Mouse (Mus musculus): ENCODE results near the gene Blcap. TPM values are rescaled to one million over a fixed set of nuclear protein-coding genes. Genes with fewer than 3 reads are reported as not detected.
"Not testable (repeated sequence)": the region's sequence is repeated elsewhere in the genome, so short reads cannot be mapped to it uniquely, and the experiment has no call there.

The Blcap gene
- polyA plus RNA-seq, 1 experiment, result 35.3 TPM

- Histone ChIP-seq H3K36me3 (ENCODE audit: control insufficient read depth, insufficient read depth, low read length) (no peaks in the 10 kb centered on the region), H3K4me3 (ENCODE audit: control insufficient read depth, insufficient read depth, low read length) (no peak overlapping the region), H3K27ac (ENCODE audit: control insufficient read depth, insufficient read depth, low read length) (no peak overlapping the region), H3K4me1 (replicated peaks; ENCODE audit: control insufficient read depth, insufficient read depth, low read length) (no peaks in the 10 kb centered on the region; the same call in 1 of the 2 replicates), H3K27me3 (ENCODE audit: control insufficient read depth, insufficient read depth, low read length) (no peaks in the 10 kb centered on the region)
- DNase-seq, result no peak
- TF ChIP-seq POLR2A (IDR thresholded peaks at IDR 0.05; ENCODE audit: control insufficient read depth, extremely low read depth, insufficient read depth, low read length, poor library complexity) (no peak), CTCF (IDR thresholded peaks at IDR 0.05; ENCODE audit: borderline replicate concordance, control insufficient read depth, extremely low read depth, insufficient read depth, low read length, poor library complexity) (no peak)
- 83% methylated on average over 6 of the region's 6 CpGs for WGBS
Observed at GRCm38 (mm10) chr2:157601435-157601839, 30.4 kb upstream of the Blcap start.

GRCm38 (mm10) chr2:157596876-157597566 is 25.9 kb upstream of the Blcap start:
- no peaks in the 10 kb centered on the region; the same call in 1 of the 2 replicates for H3K4me1 ChIP-seq (replicated peaks; ENCODE audit: control insufficient read depth, insufficient read depth, low read length)
- WGBS, result 68% methylated on average over 22 of the region's 22 CpGs
- no peak overlapping the region for H3K27ac ChIP-seq (ENCODE audit: control insufficient read depth, insufficient read depth, low read length)
- no peaks in the 10 kb centered on the region for H3K36me3 ChIP-seq (ENCODE audit: control insufficient read depth, insufficient read depth, low read length)
- H3K27me3 ChIP-seq (ENCODE audit: control insufficient read depth, insufficient read depth, low read length), result no peaks in the 10 kb centered on the region
- TF ChIP-seq CTCF (IDR thresholded peaks at IDR 0.05; ENCODE audit: borderline replicate concordance, control insufficient read depth, extremely low read depth, insufficient read depth, low read length, poor library complexity) (no peak), POLR2A (IDR thresholded peaks at IDR 0.05; ENCODE audit: control insufficient read depth, extremely low read depth, insufficient read depth, low read length, poor library complexity) (no peak)
- no peak for DNase-seq
- no peak overlapping the region for H3K4me3 ChIP-seq (ENCODE audit: control insufficient read depth, insufficient read depth, low read length)

- H3K4me1 ChIP-seq (replicated peaks; ENCODE audit: control insufficient read depth, insufficient read depth, low read length); H3K36me3 ChIP-seq (ENCODE audit: control insufficient read depth, insufficient read depth, low read length); H3K27ac ChIP-seq (ENCODE audit: control insufficient read depth, insufficient read depth, low read length); H3K4me3 ChIP-seq (ENCODE audit: control insufficient read depth, insufficient read depth, low read length); H3K27me3 ChIP-seq (ENCODE audit: control insufficient read depth, insufficient read depth, low read length); DNase-seq: not testable (repeated sequence)
- 47% methylated on average over 7 of the region's 7 CpGs for WGBS
Observed at GRCm38 (mm10) chr2:157585351-157585750, 14.3 kb upstream of the Blcap start.

- Histone ChIP-seq H3K36me3 (ENCODE audit: control insufficient read depth, insufficient read depth, low read length) (no peaks in the 10 kb centered on the region), H3K4me3 (ENCODE audit: control insufficient read depth, insufficient read depth, low read length) (no peak overlapping the region), H3K27ac (ENCODE audit: control insufficient read depth, insufficient read depth, low read length) (no peak overlapping the region), H3K4me1 (replicated peaks; ENCODE audit: control insufficient read depth, insufficient read depth, low read length) (no peaks in the 10 kb centered on the region), H3K27me3 (ENCODE audit: control insufficient read depth, insufficient read depth, low read length) (no peaks in the 10 kb centered on the region)
- no peak for DNase-seq
- 69% methylated on average over 2 of the region's 2 CpGs for WGBS
- TF ChIP-seq POLR2A (IDR thresholded peaks at IDR 0.05; ENCODE audit: control insufficient read depth, extremely low read depth, insufficient read depth, low read length, poor library complexity), result no peak
- no peak for TF ChIP-seq CTCF (IDR thresholded peaks at IDR 0.05; ENCODE audit: borderline replicate concordance, control insufficient read depth, extremely low read depth, insufficient read depth, low read length, poor library complexity)
Observed at GRCm38 (mm10) chr2:157572786-157573185, 1.7 kb upstream of the Blcap start.

DNA sequence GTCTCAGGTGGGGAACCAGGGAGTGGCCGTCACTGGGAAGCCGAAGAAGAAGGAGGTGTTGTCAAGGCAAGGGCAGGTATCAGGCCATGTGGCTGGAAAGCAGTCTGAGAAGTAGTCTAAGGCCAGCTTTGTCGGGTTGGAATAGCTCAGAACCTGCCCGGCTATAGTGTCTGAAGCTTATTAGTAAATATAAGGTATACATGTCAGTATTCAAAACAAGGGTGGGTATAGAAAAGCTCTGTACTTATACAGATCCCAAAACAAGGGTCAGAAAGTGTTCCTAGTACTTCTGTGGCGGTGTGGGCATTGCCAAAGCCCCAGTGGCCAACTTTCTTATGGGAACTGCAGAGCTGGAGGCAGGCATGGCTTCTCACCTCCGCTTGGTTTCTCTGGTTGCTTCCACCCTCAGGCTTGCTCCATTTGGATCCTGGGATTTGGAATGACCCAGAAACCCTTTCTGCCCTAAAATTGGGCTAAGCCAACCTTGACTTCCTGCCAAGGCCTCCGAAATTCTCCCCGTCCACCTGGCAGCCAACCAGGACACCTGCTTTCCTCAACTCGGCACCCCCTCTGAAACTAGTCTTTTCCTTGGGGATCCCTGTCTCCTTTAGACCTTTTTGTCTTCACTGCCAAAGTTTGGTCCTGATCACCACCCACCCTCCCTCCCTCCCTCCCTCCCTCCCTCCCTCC is 1.1 kb downstream of the Blcap start:
- WGBS, result 78% methylated on average over 9 of the region's 9 CpGs
- Histone ChIP-seq H3K4me3 (ENCODE audit: control insufficient read depth, insufficient read depth, low read length) (no peak overlapping the region), H3K36me3 (ENCODE audit: control insufficient read depth, insufficient read depth, low read length) (no peaks in the 10 kb centered on the region), H3K4me1 (replicated peaks; ENCODE audit: control insufficient read depth, insufficient read depth, low read length) (peaks cover 7% of the 10 kb centered on the region), H3K27ac (ENCODE audit: control insufficient read depth, insufficient read depth, low read length) (no peak overlapping the region), H3K27me3 (ENCODE audit: control insufficient read depth, insufficient read depth, low read length) (no peaks in the 10 kb centered on the region)
- no peak for DNase-seq
- TF ChIP-seq CTCF (IDR thresholded peaks at IDR 0.05; ENCODE audit: borderline replicate concordance, control insufficient read depth, extremely low read depth, insufficient read depth, low read length, poor library complexity), result no peak
- no peak for TF ChIP-seq POLR2A (IDR thresholded peaks at IDR 0.05; ENCODE audit: control insufficient read depth, extremely low read depth, insufficient read depth, low read length, poor library complexity)

- no peak overlapping the region for H3K27ac ChIP-seq (ENCODE audit: control insufficient read depth, insufficient read depth, low read length)
- TF ChIP-seq CTCF (IDR thresholded peaks at IDR 0.05; ENCODE audit: borderline replicate concordance, control insufficient read depth, extremely low read depth, insufficient read depth, low read length, poor library complexity) (no peak), POLR2A (IDR thresholded peaks at IDR 0.05; ENCODE audit: control insufficient read depth, extremely low read depth, insufficient read depth, low read length, poor library complexity) (no peak)
- no peak overlapping the region for H3K4me3 ChIP-seq (ENCODE audit: control insufficient read depth, insufficient read depth, low read length)
- no peak for DNase-seq
- H3K27me3 ChIP-seq (ENCODE audit: control insufficient read depth, insufficient read depth, low read length), result no peaks in the 10 kb centered on the region
- no peaks in the 10 kb centered on the region for H3K36me3 ChIP-seq (ENCODE audit: control insufficient read depth, insufficient read depth, low read length)
- WGBS, result 74% methylated on average over 2 of the region's 2 CpGs
- peaks cover 7% of the 10 kb centered on the region for H3K4me1 ChIP-seq (replicated peaks; ENCODE audit: control insufficient read depth, insufficient read depth, low read length)
Observed at GRCm38 (mm10) chr2:157568881-157569280, 2.2 kb downstream of the Blcap start.

Measured in thymus, adult 2 months (tissue).